In the genomic region with DNA sequence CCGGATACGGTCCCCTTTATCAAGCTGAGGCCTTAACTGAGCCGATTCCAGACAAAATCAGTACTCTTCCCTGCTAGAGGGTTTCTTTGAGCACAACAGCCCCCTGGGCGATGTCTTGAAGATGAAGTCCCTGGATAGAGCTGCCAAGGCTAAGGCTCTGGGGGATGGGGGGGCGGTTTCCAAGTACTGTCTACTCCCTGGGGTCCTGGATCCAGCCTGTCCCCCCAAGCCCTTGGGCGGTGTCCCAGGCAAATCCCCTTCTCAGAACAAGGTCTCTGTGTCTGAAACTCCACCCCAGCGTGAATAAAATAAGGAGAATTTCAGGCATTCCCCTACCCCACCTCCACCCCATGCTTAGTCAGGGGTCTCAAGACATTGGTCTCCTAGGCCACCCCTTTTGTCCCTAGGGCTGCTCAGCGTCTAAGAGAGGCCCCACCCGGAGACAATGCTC, we compare ENCODE assay signal across 8 mouse cellular contexts. TPM values are rescaled to one million over a fixed set of nuclear protein-coding genes. Genes with fewer than 3 reads are reported as not detected.
DNase-seq lines count a peak whose midpoint lies in the region; ATAC-seq lines count a peak whose summit lies in the region.

No protein-coding gene starts in this region.

- peaks cover 22% of the 10 kb centered on the region for H3K27me3 ChIP-seq in erythroblast, embryonic 14.5 days (ENCODE audit: control insufficient read depth)
- no peaks in the 10 kb centered on the region for H3K27me3 ChIP-seq in heart, embryonic 11.5 days (ENCODE audit: control insufficient read depth, insufficient read depth, low read length)
- peaks cover 8% of the 10 kb centered on the region; the same call in 1 of the 2 replicates for H3K27me3 ChIP-seq in liver, embryonic 13.5 days

- peaks cover 5% of the 10 kb centered on the region for H3K36me3 ChIP-seq in erythroblast, embryonic 14.5 days (ENCODE audit: control insufficient read depth)
- peaks cover 3% of the 10 kb centered on the region; the same call in 1 of the 2 replicates for H3K36me3 ChIP-seq in heart, embryonic 11.5 days (ENCODE audit: control insufficient read depth, insufficient read depth, low read length)
- H3K36me3 ChIP-seq in liver, embryonic 13.5 days = 0 out of 2 replicates have a peak, but pooled peaks cover 4% of the 10 kb centered on the region

- peak; percentile 18 for DNase-seq in urinary bladder, postnatal 25 days (ENCODE audit: low spot score)
- no peak for DNase-seq in urinary bladder, adult 18-20 months (ENCODE audit: low spot score in 2 of 2)
- no peak for DNase-seq in liver, embryonic 13.5 days
- peak; percentile 61 for DNase-seq in testis, postnatal 10 days (ENCODE audit: low spot score)
- no peak for DNase-seq in spleen, postnatal 10 days (ENCODE audit: low spot score in 2 of 2)

- peak overlapping the region; percentile 93 for H3K4me2 ChIP-seq in heart, embryonic 11.5 days
- H3K4me2 ChIP-seq in liver, embryonic 13.5 days = peak overlapping the region; percentile 98

- 5% methylated on average over 9 of the region's 9 CpGs for WGBS in heart, embryonic 11.5 days (ENCODE audit: insufficient replicate concordance)
- WGBS in liver, embryonic 13.5 days (ENCODE audit: insufficient replicate concordance) = 25% methylated on average over 9 of the region's 9 CpGs

- H3K9ac ChIP-seq in heart, embryonic 11.5 days (ENCODE audit: low read depth, low read length) = peak overlapping the region; percentile 86
- peak overlapping the region; percentile 82 for H3K9ac ChIP-seq in liver, embryonic 13.5 days

- no peak for ATAC-seq in erythroblast, adult 5-6 weeks (replicated peaks; ENCODE audit: low FRiP score, poor library complexity, severe bottlenecking)
- no peak for ATAC-seq in heart, embryonic 11.5 days (replicated peaks; ENCODE audit: insufficient number of reproducible peaks, low FRiP score, low TSS enrichment)
- ATAC-seq in liver, embryonic 13.5 days (ENCODE audit: low read depth) = no peak

- H3K9me3 ChIP-seq in erythroblast, embryonic 14.5 days (ENCODE audit: control insufficient read depth, low read length) = no peaks in the 10 kb centered on the region
- H3K9me3 ChIP-seq in heart, embryonic 11.5 days (replicated peaks; ENCODE audit: control insufficient read depth, low read length) = no peaks in the 10 kb centered on the region
- H3K9me3 ChIP-seq in liver, embryonic 13.5 days (replicated peaks) = no peaks in the 10 kb centered on the region

- H3K4me1 ChIP-seq in erythroblast, embryonic 14.5 days (ENCODE audit: control insufficient read depth) = peaks cover 43% of the 10 kb centered on the region
- H3K4me1 ChIP-seq in heart, embryonic 11.5 days (ENCODE audit: control insufficient read depth, insufficient read depth, low read length) = peaks cover 21% of the 10 kb centered on the region
- H3K4me1 ChIP-seq in liver, embryonic 13.5 days (replicated peaks) = peaks cover 51% of the 10 kb centered on the region

- H3K27ac ChIP-seq in heart, embryonic 11.5 days (ENCODE audit: low read depth, low read length) = peak overlapping the region; percentile 35; the same call in 1 of the 2 replicates
- H3K27ac ChIP-seq in liver, embryonic 13.5 days = no peak overlapping the region

- peak overlapping the region; percentile 61 for H3K4me3 ChIP-seq in erythroblast, embryonic 14.5 days (replicated peaks)
- peak overlapping the region; percentile 86 for H3K4me3 ChIP-seq in heart, embryonic 11.5 days (ENCODE audit: low read depth, low read length)
- H3K4me3 ChIP-seq in liver, embryonic 13.5 days (replicated peaks) = peak overlapping the region; percentile 73

RNA-seq across cellular contexts. Expression of a gene that starts 1.1 kb away (rescaled TPM):
- 0.09 and 0.19 TPM in 2 replicates for polyA plus RNA-seq in erythroblast, embryonic 14.5 days (2012)
- 0.42 and 0.58 TPM in 2 replicates for total RNA-seq in erythroblast, adult 5-6 weeks (2015; ENCODE audit: low replicate concordance)
- total RNA-seq in erythroblast, adult 5-6 weeks (2017; ENCODE audit: low replicate concordance) = 0.17 and 1.5 TPM in 2 replicates
- polyA plus RNA-seq in heart, embryonic 11.5 days (2014; fragmentation: Nextera tagmentation; extraction: Ambion mirVana) = 3.4 and 4.6 TPM in 2 replicates
- 1.7 TPM in 2 replicates for polyA plus RNA-seq in liver, embryonic 13.5 days (2015; fragmentation: Nextera tagmentation; extraction: Ambion mirVana)

RNA-seq across cellular contexts. Expression of a gene that starts 26.5 kb away (rescaled TPM):
- 2.7 and 2.8 TPM in 2 replicates for polyA plus RNA-seq in erythroblast, embryonic 14.5 days (2012)
- 2.1 and 3.5 TPM in 2 replicates for total RNA-seq in erythroblast, adult 5-6 weeks (2015; ENCODE audit: low replicate concordance)
- total RNA-seq in erythroblast, adult 5-6 weeks (2017; ENCODE audit: low replicate concordance) = 2.9 and 4.5 TPM in 2 replicates
- 9.1 and 10.6 TPM in 2 replicates for polyA plus RNA-seq in heart, embryonic 11.5 days (2014; fragmentation: Nextera tagmentation; extraction: Ambion mirVana)
- polyA plus RNA-seq in liver, embryonic 13.5 days (2015; fragmentation: Nextera tagmentation; extraction: Ambion mirVana) = 15.1 and 17.7 TPM in 2 replicates

RNA-seq across cellular contexts. Expression of a gene that starts 30.8 kb away (rescaled TPM):
- 0.12 TPM in 2 replicates for polyA plus RNA-seq in erythroblast, embryonic 14.5 days (2012)
- 2.3 TPM in 1 of 2 replicates, not detected in the other for total RNA-seq in erythroblast, adult 5-6 weeks (2015; ENCODE audit: low replicate concordance)
- 0.60 and 1.5 TPM in 2 replicates for total RNA-seq in erythroblast, adult 5-6 weeks (2017; ENCODE audit: low replicate concordance)
- 2.8 and 3.2 TPM in 2 replicates for polyA plus RNA-seq in heart, embryonic 11.5 days (2014; fragmentation: Nextera tagmentation; extraction: Ambion mirVana)
- 1.4 and 1.9 TPM in 2 replicates for polyA plus RNA-seq in liver, embryonic 13.5 days (2015; fragmentation: Nextera tagmentation; extraction: Ambion mirVana)

Comparison
In these comparisons a context has a peak if more than half of its experiments do, and no peak if none do; other contexts are left out.
1. DNase-seq: peak in urinary bladder, postnatal 25 days (single experiment) and testis, postnatal 10 days (single experiment); none in urinary bladder, adult 18-20 months (0 of 2), liver, embryonic 13.5 days (single experiment) and spleen, postnatal 10 days (0 of 2).
2. Peak in every context shown above with its lines, with median percentiles within 50 percentile points of each other: H3K4me3 ChIP-seq.